Mouse (Mus musculus) urinary bladder, adult 18-20 months (tissue): ENCODE measurements around the gene Napepld.
"Not testable (repeated sequence)": the region's sequence is repeated elsewhere in the genome, so short reads cannot be mapped to it uniquely, and the experiment has no call there.

Experiments
- DNase-seq, 2 experiments: peaks; one replicate each; pipeline ENCODE4 v3.0.0; 2022; ENCODE audit warnings: low spot score in 2 of 2, mixed read lengths in 2 of 2

Gene Napepld

DNA sequence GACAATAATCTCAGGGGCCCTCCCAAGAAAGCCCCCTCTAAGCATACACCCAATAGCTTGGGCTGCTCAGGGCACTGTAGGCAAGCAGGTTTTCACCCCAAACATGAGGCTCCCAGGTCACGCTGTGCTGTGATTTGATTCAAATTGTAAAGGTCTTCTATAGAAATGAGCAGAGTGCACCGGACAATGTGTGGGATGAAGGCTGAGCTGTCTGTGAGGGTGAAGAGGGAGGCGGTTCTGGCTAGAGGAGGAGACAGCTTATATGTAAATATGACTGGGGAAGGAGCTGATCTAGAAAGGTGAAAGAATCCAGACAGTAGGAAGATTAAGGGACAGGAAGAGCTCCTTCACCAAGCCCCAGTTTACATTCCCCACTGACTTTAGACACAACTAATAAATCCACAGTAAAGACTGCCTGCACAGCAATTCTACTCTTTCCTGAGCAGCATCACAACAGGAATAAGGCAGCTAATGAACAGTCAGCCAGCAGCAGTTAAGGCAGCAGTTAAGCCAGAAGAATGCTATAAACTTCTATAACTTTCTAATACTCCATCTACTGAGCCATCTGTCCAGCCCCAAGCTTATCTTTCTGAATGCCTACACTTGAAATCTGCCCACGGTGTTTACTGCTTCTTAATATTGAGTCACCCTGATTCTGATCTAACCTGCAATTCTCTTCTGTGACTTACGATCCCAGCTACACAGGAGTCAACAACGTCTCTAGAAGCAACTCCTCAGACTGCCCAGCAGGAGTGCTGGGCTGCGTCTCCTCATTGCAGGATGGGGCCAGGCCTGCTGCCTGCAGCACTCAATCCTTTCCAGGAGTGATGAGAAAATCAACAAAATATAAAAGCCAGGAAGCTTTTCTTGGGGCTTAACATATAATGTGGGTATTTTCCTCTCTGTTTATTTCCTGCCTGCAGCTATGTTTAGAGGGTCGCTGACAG, 33.7 kb downstream of the Napepld start:
- DNase-seq: no peak

DNA sequence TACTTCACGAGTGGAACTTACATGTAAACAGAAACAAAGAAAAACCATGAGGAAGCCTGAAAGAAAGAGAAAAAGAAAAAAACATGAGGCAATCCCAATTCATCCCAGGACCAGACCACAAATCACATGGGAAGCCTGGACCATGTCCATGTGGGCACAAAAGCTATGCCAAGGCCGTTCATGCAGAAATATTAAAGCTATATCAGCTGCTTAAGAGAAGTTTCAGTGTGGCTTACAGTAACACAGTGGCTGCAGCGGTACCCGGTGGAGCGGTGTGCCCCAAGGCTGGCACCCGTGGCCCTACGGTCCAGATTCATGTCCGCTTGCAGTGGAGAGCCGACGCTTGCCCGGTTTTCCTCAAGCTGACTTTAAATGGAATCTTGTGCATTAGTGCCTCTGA, 38.1 kb downstream of the Napepld start:
- no peak for DNase-seq

DNA sequence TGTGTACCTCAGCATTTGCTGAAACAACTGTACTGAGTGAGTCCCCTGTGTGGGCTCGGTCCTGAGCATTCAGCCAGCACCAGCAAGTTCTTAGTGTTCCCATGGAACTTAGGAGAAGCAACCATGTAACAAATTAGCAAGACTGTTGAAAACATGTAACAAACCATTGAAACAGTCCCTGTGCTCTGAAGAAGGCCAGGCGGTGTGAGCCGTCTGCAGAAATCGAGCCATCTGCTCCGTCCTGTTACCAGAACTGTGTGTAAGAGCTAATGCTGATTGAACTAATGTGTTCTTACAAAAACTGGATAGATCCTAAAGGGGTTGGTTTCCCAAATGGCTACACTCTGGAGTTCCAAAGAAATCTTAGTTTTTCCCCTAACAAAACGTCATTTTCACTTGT, 40.3 kb downstream of the Napepld start:
- DNase-seq: no peak

DNA sequence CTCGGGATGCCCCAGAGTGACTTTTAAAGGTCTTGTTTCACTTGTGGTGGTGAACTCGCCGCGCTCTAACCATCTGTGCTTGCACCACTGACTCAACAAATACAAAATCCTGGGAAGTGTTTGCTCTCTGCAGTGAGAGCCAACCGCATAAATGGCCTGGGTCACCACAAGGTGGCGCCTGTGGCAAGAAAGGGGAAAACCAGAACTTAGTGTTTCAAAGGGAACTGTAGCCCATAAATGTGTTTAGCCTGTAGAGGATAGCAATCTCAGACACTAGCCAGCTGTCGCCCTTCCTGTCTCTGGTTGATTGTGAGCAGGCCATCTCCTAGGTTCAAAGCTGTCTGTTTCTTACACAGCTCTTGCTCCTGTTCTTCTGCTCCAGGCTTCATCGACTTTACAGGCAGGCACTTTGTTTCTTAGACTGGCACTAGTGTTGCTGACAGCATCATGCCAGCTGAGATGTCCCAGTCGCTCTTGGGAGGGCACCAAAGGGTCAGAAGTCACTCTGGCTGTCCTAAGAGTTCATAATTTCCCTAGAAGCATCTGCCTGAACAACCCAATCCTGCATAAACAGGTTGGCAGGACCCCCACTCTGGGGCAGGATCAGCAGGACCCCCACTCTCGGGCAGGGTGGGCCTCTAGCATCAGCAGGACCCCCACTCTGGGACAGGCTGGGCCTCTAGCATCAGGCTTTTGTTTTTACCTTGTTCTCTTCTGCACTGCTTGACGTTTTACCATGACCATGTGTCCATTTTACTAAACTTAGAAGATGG, 42.4 kb downstream of the Napepld start:
- DNase-seq: peak; percentile 63 to 70

DNA sequence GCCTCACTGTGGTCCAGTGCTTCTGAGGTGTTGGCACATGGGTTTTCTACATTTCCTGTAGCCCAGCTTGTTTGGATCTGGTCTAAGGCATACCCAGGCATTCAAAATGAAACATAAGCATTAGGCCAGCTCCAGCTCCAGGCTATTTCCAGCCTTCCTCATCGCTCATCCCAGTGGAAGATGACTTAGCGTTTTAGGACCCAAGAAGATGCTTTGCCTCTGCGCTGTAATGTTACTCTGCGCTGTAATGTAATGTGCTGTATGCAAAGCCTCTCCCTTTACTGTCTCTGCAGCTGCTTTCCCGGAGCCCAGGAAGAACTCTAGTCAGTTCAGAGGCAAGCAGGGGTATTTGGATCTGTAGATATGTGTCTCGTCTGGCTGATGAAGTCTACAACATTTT, 43.2 kb downstream of the Napepld start:
- no peak for DNase-seq

DNA sequence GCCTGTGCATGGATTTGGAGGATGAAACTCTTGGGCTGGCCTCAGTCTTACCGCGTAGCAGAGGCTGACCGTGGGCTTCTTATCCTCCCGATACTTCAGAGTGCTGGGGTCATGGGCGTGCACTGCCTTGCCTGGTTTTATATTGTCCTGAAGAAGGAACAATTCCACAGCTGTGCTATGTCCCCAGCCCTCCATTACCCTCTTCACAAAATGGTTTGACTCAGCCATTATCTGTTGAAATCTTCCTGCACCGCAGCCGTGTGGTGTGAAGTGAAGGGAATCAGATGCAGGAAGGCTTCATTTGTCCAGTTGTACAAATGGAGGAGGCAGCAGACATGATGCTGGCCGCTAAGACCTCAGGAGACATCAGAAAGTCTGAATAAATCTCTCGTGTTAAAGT, 44.3 kb downstream of the Napepld start:
- no peak for DNase-seq

DNA sequence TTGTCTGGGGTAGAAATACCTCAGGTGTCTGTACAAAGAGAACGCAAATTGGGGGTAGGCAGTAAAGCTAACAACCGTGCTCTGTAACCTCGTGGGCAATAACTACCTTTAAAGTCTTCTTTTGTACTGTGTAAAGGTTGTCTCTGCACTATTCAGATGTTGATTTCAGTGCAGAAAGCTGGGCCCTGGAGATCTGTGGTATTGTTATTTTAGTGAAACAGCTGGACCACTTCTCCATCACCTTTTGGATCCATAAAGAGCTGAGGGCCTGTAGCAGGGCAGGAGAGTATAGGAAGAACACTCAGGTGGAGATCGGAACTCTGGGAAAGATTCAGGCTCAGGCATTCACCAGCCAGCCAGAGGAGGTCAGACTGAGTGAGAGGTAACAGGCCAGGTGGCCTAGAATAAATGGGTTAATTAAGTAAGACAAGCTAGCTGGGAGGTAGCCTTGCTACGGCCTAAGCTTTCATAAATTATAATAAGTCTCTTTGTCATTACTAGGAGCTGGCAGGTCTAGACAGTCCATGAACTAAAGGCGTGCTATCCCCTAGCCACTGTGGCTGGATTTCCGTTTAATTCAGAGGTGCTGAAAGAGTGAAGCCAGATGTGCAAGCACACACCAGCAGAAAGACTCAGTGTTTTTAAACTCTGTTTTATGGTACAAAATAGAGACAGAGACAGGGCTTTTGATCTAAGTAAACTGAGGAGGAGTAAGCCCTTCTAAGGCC, 49.1 kb downstream of the Napepld start:
- DNase-seq: no peak

DNA sequence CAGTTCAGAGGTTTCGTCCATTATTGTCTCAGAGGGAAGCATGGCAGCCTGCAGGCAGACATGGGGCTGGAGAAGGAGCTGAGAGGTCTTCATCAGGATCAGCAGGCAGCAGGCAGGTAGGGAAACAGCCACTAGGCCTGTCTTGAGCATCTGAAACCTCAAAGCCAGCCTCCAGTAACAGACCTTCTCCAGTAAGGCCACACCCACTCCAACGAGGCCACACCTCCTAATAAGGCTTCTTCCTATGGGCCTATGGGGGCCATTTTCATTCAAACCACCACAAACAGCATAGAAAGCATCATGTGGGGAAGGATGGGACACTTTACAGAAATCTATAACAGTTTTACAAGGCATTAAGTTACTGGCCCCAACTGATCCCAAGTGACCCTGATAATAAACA, 50.5 kb downstream of the Napepld start:
- no peak for DNase-seq

DNA sequence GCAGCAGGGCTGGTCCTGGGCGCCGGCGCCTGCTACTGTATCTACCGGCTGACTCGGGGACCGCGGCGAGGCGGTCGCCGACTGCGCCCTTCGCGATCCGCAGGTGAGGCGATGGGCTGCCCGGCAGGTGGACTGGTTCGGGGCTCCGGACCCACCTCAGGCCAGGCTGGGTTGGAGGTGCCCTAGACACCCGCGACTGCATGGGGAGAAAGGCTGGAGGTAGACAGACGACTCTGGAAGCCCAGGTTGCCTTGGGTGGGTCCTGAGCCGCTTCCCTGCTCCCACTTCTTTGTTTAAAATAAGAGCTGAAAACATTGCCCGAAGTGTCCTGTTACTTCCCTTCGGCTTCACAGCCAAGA, 55.1 kb downstream of the Napepld start:
- no peak for DNase-seq

DNA sequence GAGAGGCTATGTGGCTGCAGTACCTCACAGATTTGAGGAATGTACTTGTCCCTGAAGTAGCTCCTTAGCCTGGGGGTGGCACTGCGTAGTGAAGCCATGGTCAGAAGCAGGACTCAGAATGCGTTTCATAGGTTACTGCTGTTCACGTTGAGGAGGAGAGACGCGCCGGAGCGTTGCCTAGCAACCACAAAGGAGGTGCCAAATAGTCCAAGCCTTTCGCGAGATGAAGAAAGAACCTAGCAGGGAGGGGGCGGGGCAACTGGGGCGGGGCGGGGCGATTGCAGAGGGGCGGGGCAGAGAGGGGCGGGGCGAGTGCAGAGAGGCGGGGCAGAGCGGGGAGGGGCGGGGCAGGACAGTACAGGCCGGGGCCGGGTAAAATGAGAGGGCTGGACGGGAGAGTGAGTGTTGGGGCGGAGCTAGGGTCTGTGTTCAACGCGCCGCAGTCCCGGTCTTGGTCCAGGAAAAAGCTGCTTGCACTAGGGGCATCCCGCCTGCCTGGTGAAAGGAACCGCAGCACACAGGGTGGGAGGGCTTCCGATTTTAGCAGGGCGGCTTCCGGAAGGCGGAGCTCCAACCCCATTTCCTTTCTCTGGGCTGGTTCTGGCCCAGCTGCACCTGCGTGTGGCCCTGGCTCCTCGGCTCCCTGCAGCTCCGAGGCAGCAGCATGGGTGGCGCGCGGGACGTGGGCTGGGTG, 55.6 kb downstream of the Napepld start, which contains the start of the genes Fbxl13 and Armc10:
Gene Fbxl13 (minus strand): TSS at position 196 of the 694 bp plus-strand sequence.
Gene Armc10 (plus strand): TSS at position 375 of the 694 bp plus-strand sequence.
- peak; percentile 62 to 81 for DNase-seq

DNA sequence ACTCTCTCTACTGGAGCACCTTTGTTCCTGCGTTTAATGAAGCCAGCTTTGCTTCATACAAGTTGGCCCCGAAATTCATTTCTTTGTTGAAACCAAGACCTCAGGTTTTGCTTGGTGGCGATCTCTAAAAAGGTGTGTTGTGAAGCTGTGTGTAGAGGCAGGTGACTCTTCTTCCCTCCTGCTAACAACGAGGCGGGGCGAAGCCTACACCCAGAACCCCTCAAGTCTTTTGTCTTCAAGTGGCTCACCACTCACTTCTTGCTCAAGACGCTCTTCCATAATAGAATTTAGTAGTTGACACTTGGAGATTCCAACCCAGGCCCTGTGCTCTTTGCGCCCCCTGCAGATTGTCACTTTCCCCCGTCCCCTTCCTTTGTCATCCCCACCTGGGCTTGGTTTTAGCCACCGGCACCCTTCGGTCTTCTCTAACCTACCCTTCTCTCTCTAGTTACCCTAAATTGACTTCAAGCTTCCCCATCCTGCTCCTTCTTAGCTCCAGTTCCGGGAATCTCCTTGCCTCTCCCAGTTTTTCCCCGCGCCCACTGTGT, 56.2 kb downstream of the Napepld start:
- no peak for DNase-seq

DNA sequence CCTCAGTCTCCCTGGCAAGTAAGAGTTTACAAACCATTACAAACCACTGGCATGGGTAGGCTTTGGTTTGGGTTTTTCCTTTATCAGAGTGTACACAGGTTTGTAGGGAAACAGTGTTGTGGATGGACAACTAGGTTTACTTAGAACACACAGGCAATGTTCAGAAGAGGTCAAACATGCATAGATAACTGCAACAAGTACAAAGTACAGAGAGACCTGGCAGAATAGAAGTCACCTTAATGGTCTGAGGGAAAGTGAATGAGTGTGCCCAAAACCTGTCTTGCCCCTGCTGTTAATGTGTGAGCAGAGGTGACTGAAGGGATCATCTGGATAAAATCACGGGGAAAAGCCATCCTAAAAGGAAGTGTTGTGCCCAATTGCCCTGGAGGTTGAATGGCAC, 57.6 kb downstream of the Napepld start:
- DNase-seq: no peak

DNA sequence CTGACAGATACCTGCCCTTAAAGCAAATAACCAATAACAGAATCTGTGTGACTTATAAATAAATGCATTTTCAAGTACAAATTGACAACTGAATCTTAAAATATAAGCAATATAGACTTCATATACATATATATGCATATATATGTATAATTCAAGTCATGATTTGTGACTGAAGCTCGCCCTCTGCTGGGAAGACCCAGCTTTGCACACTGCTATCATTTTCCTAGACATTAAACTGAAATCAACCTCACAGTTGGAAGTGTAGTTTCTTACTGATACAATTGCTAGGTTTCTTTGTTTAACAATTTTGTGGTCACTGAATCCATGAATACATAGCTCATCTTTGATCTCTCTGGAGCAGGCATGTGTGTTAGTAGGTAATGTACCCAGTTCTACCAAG, 60.2 kb downstream of the Napepld start:
- DNase-seq: peak in 1 of 2 experiments; percentile 16

DNA sequence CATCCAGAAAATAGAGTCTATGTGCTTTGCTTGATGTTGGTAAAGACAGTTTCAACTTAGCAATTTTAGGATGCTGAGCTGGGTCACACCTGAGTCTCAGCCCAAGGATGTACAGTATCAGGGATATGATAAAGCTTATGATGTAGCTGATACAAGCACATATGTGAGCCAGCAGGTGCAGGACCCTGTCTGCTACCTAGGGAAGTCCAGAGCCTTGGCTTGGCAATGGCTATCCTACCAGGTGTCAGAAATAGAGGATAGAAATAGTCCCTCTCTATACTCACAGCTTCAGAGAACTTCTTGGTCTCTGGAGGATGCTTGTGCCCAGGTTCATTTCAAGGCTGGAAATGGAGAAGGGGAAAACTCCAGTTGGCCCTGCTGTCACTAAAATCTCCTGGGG, 75.3 kb downstream of the Napepld start:
- DNase-seq: no peak

DNA sequence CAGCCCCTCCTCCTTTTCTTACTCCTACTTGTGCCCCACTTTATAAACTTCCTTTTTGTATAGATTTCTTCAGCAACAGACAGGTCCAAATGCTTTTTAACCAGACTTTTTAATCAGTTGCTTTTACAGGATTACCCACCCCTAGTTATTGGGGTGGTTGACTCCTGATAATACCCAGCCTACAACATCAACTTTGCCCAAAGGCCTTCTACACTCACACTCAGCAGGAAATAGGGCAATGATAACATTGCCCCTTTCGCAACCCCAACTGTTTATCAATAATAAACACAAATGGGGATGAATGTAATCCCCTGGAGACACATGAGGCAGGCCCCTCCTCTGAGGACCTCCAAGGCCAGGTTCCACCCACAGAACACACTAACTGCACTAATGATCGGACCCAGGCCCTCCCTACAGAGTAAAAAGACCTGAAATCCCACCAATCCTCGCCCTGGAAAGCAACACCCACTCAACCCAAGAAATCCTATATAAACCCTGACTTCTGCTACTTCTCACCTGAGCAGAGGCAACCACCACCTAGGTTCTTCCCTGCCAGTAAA, 84.7 kb downstream of the Napepld start:
- DNase-seq: no peak

DNA sequence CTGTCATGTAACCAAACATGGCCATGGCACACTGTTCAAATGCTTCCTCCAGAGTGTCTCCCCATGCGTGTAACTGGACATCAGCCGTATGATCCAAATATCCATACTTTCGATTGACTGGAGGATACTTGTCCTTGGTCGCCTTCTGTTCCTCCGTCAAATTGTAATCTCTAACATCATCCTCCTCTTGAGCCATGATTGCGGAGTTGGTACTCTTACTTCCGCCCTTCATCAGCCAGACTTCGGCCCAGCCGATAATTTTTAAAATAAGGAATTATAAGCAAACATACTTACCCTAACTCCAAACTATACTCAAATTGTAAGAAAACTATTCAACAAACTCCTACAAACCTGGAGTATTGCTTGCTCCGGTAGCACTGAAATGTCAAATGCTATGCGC, 86.9 kb downstream of the Napepld start:
- not testable (repeated sequence) for DNase-seq
